19 mouse cellular contexts compared by ENCODE assay signal in genomic region chr6:146946327-146947029, GRCm38 (mm10). TPM values are rescaled to one million over a fixed set of nuclear protein-coding genes. Genes with fewer than 3 reads are reported as not detected.
DNase-seq lines count a peak whose midpoint lies in the region; ATAC-seq lines count a peak whose summit lies in the region.
"Had no signal": no experiment of that assay in that cellular context is flagged by ENCODE, and none has a peak within 500 bp of the region (broad histone marks: within the 10 kb centered on the region; RNA-seq: fewer than 3 reads in every experiment).

No protein-coding gene starts in this region.

- H3K4me3 ChIP-seq in heart, embryonic 10.5 days: no peak overlapping the region
- no peak overlapping the region for H3K4me3 ChIP-seq in kidney, embryonic 16.5 days (ENCODE audit: low read length)
- H3K4me3 ChIP-seq in liver, embryonic 16.5 days (ENCODE audit: low read depth, low read length): no peak overlapping the region
- no peak overlapping the region for H3K4me3 ChIP-seq in hindbrain, embryonic 10.5 days
- H3K4me3 ChIP-seq: erythroblast, embryonic 14.5 days; lung, embryonic 15.5 days; neural tube, embryonic 13.5 days had no signal

- intact Hi-C loops in heart, postnatal 25 days (cut with DNase I): no loop called here

- WGBS in heart, embryonic 10.5 days: 44% methylated on average over 6 of the region's 6 CpGs
- WGBS in kidney, embryonic 16.5 days: 31% methylated on average over 6 of the region's 6 CpGs
- WGBS in liver, embryonic 16.5 days (ENCODE audit: insufficient replicate concordance): 28% methylated on average over 6 of the region's 6 CpGs
- 81% methylated on average over 6 of the region's 6 CpGs for WGBS in hindbrain, embryonic 10.5 days

- H3K9ac ChIP-seq in kidney, embryonic 16.5 days (replicated peaks; ENCODE audit: low read length): 0 out of 2 replicates have a peak overlapping the region, but pooled peaks have one; percentile 20
- H3K9ac ChIP-seq in liver, embryonic 16.5 days (ENCODE audit: low read depth, low read length): no peak overlapping the region
- H3K9ac ChIP-seq: lung, embryonic 15.5 days; neural tube, embryonic 13.5 days had no signal

- peaks cover 66% of the 10 kb centered on the region for H3K4me1 ChIP-seq in heart, embryonic 10.5 days
- peaks cover 60% of the 10 kb centered on the region for H3K4me1 ChIP-seq in kidney, embryonic 16.5 days (ENCODE audit: insufficient read depth, low read length)
- H3K4me1 ChIP-seq in liver, embryonic 16.5 days (ENCODE audit: control insufficient read depth, low read depth, low read length): peaks cover 13% of the 10 kb centered on the region; the same call in 1 of the 2 replicates
- peaks cover 48% of the 10 kb centered on the region for H3K4me1 ChIP-seq in hindbrain, embryonic 10.5 days (replicated peaks)
- H3K4me1 ChIP-seq: neural tube, embryonic 13.5 days had no signal

- no peaks in the 10 kb centered on the region for H3K27me3 ChIP-seq in heart, embryonic 10.5 days (ENCODE audit: insufficient read depth, poor library complexity, severe bottlenecking)
- no peaks in the 10 kb centered on the region for H3K27me3 ChIP-seq in kidney, embryonic 16.5 days (ENCODE audit: insufficient read depth, low read length)
- no peaks in the 10 kb centered on the region for H3K27me3 ChIP-seq in liver, embryonic 16.5 days (ENCODE audit: control insufficient read depth, insufficient read depth, low read depth, low read length)
- H3K27me3 ChIP-seq in hindbrain, embryonic 10.5 days (ENCODE audit: insufficient read depth, poor library complexity, severe bottlenecking): no peaks in the 10 kb centered on the region
- H3K27me3 ChIP-seq: lung, embryonic 15.5 days; neural tube, embryonic 13.5 days had no signal

- H3K36me3 ChIP-seq in heart, embryonic 10.5 days: no peaks in the 10 kb centered on the region
- no peaks in the 10 kb centered on the region for H3K36me3 ChIP-seq in kidney, embryonic 16.5 days (ENCODE audit: insufficient read depth, low read length)
- no peaks in the 10 kb centered on the region for H3K36me3 ChIP-seq in liver, embryonic 16.5 days (ENCODE audit: control insufficient read depth, insufficient read depth)
- H3K36me3 ChIP-seq in hindbrain, embryonic 10.5 days: no peaks in the 10 kb centered on the region
- H3K36me3 ChIP-seq: G1E; lung, embryonic 15.5 days; neural tube, embryonic 13.5 days had no signal

- peak overlapping the region; percentile 65; the same call in 1 of the 2 replicates for H3K27ac ChIP-seq in heart, embryonic 10.5 days
- H3K27ac ChIP-seq in kidney, embryonic 16.5 days (ENCODE audit: low read length): peak overlapping the region; percentile 93
- no peak overlapping the region for H3K27ac ChIP-seq in liver, embryonic 16.5 days (ENCODE audit: low read length)
- no peak overlapping the region for H3K27ac ChIP-seq in hindbrain, embryonic 10.5 days
- H3K27ac ChIP-seq: lung, embryonic 15.5 days; neural tube, embryonic 13.5 days had no signal

- H3K9me3 ChIP-seq in heart, embryonic 10.5 days: no peaks in the 10 kb centered on the region
- no peaks in the 10 kb centered on the region for H3K9me3 ChIP-seq in kidney, embryonic 16.5 days (ENCODE audit: low read length)
- H3K9me3 ChIP-seq in liver, embryonic 16.5 days (replicated peaks; ENCODE audit: control insufficient read depth, low read length): no peaks in the 10 kb centered on the region
- H3K9me3 ChIP-seq in hindbrain, embryonic 10.5 days: no peaks in the 10 kb centered on the region
- H3K9me3 ChIP-seq: G1E; lung, embryonic 15.5 days; neural tube, embryonic 13.5 days had no signal

- ATAC-seq in common myeloid progenitor, adult 5-6 weeks (replicated peaks; ENCODE audit: low read depth, poor library complexity, severe bottlenecking): peak; percentile 58
- ATAC-seq in kidney, embryonic 16.5 days (ENCODE audit: low FRiP score, low TSS enrichment): peak; percentile 35; the same call in 1 of the 2 replicates
- peak; percentile 46 for ATAC-seq in liver, embryonic 16.5 days (ENCODE audit: low read depth)
- no peak for ATAC-seq in activated CD4-positive, CD25-positive, alpha-beta regulatory T cell, adult 4 months

- H3K4me2 ChIP-seq in kidney, embryonic 16.5 days (replicated peaks; ENCODE audit: low read depth, low read length): 0 out of 2 replicates have a peak overlapping the region, but pooled peaks have one; percentile 22
- H3K4me2 ChIP-seq in liver, embryonic 16.5 days (ENCODE audit: low read depth, low read length): no peak overlapping the region
- H3K4me2 ChIP-seq: lung, embryonic 15.5 days; neural tube, embryonic 13.5 days had no signal

- no peak for DNase-seq in heart, embryonic 10.5 days (ENCODE audit: low spot score)
- no peak for DNase-seq in heart, postnatal 25 days (ENCODE audit: low spot score)
- DNase-seq in lung, postnatal 4 days: no peak
- DNase-seq in hindbrain, embryonic 10.5 days (ENCODE audit: low spot score): no peak
- DNase-seq: B cell, adult 2 months; cerebellum, postnatal 36 days; midbrain, embryonic 14.5 days; spleen, adult 18-20 months; thymus, adult 18-20 months had no signal

RNA-seq across cellular contexts. Expression of gene 1700034J05Rik, which starts 7.7 kb away (rescaled TPM):
- polyA plus RNA-seq in heart, embryonic 10.5 days (2016; fragmentation: Nextera tagmentation; extraction: Ambion mirVana): 0.22 and 0.33 TPM in 2 replicates
- not detected for total RNA-seq in heart, postnatal 25 days (2021)
- total RNA-seq in common myeloid progenitor, adult 5-6 weeks (2017): not detected in 2 replicates
- polyA plus RNA-seq in kidney, embryonic 16.5 days (2015; fragmentation: Nextera tagmentation; extraction: Ambion mirVana): 0.17 and 0.37 TPM in 2 replicates
- 0.04 TPM in 1 of 2 replicates, not detected in the other for polyA plus RNA-seq in liver, embryonic 16.5 days (2015; fragmentation: Nextera tagmentation; extraction: Ambion mirVana)
- 0.14 and 0.32 TPM in 2 replicates for polyA plus RNA-seq in hindbrain, embryonic 10.5 days (2016; fragmentation: Nextera tagmentation; extraction: Ambion mirVana)
- polyA plus RNA-seq in activated CD4-positive, CD25-positive, alpha-beta regulatory T cell, adult 4 months (2017; shearing (Covaris generic)): not detected
- total RNA-seq: left cerebral cortex, postnatal 10 days had no signal
- polyA plus RNA-seq: erythroblast, embryonic 14.5 days; frontal cortex, adult 2 months; G1E; midbrain, embryonic 14.5 days; neural tube, embryonic 13.5 days had no signal

RNA-seq across cellular contexts. Expression of gene Ppfibp1, which starts 58.2 kb away (rescaled TPM):
- polyA plus RNA-seq in heart, embryonic 10.5 days (2016; fragmentation: Nextera tagmentation; extraction: Ambion mirVana): 67.3 and 88.3 TPM in 2 replicates
- total RNA-seq in heart, postnatal 25 days (2021): 100 to 1,000 TPM in 1 of 2 experiments, 10 to 100 TPM in 1; 82.4 to 107 TPM
- 12.2 and 14.4 TPM in 2 replicates for total RNA-seq in common myeloid progenitor, adult 5-6 weeks (2017)
- polyA plus RNA-seq in kidney, embryonic 16.5 days (2015; fragmentation: Nextera tagmentation; extraction: Ambion mirVana): 66.1 and 71.1 TPM in 2 replicates
- 12.9 and 14.4 TPM in 2 replicates for polyA plus RNA-seq in liver, embryonic 16.5 days (2015; fragmentation: Nextera tagmentation; extraction: Ambion mirVana)
- polyA plus RNA-seq in hindbrain, embryonic 10.5 days (2016; fragmentation: Nextera tagmentation; extraction: Ambion mirVana): 26.8 and 34.0 TPM in 2 replicates
- polyA plus RNA-seq in activated CD4-positive, CD25-positive, alpha-beta regulatory T cell, adult 4 months (2017; shearing (Covaris generic)): 1 to 10 TPM; 5.2 to 7.8 TPM
- polyA plus RNA-seq: erythroblast, embryonic 14.5 days had no signal

Comparison
In these comparisons a context has a peak if more than half of its experiments do, and no peak if none do; other contexts are left out.
1. H3K27ac ChIP-seq: peak in heart, embryonic 10.5 days (single experiment) and kidney, embryonic 16.5 days (single experiment); none in liver, embryonic 16.5 days (single experiment) and hindbrain, embryonic 10.5 days (single experiment).